Mouse (Mus musculus) heart, embryonic 14.5 days (tissue): ENCODE results near the gene Atp2c2. TPM values are rescaled to one million over a fixed set of nuclear protein-coding genes. Genes with fewer than 3 reads are reported as not detected.

ENCODE experiments used
- ATAC-seq: fragments of 200-750 bp; cut with Nextera tagmentation; 2 replicates; pipeline ENCODE4 v1.8.0; 2017; ENCODE audit warnings: low read depth, moderate TSS enrichment; ENCODE audit not compliant: insufficient number of reproducible peaks, insufficient read depth, low FRiP score
- H3K27ac ChIP-seq, 2 experiments: fragments of 200-500 bp in 1 of 2; fragments of 300-500 bp in 1 of 2; sonication (generic) in 1 of 2; replicated peaks in 1 of 2; 2 replicates each; pipeline ENCODE4 v1.5.1; 2012 to 2014; ENCODE audit warnings: low read depth in 2 of 2, low read length in 2 of 2, control low read depth in 1 of 2, mild to moderate bottlenecking in 1 of 2, mixed read lengths in 1 of 2; ENCODE audit not compliant: control insufficient read depth in 1 of 2, insufficient read depth in 1 of 2
- H3K27me3 ChIP-seq: fragments of 300-500 bp; sonication (generic); 2 replicates; pipeline ENCODE4 v1.6.1; 2014; ENCODE audit warnings: mild to moderate bottlenecking, low read length, control low read depth; ENCODE audit not compliant: control insufficient read depth, insufficient read depth
- H3K36me3 ChIP-seq: fragments of 300-500 bp; sonication (generic); 2 replicates; pipeline ENCODE4 v1.6.1; 2014; ENCODE audit warnings: mild to moderate bottlenecking, control low read depth, low read length, mixed read lengths; ENCODE audit not compliant: control insufficient read depth, insufficient read depth
- H3K4me1 ChIP-seq, 2 experiments: fragments of 200-500 bp in 1 of 2; fragments of 300-500 bp in 1 of 2; sonication (generic) in 1 of 2; 2 replicates each; pipeline ENCODE4 v1.6.1; 2012 to 2014; ENCODE audit warnings: low read length in 2 of 2, control low read depth in 1 of 2, mixed read lengths in 1 of 2; ENCODE audit not compliant: control insufficient read depth in 2 of 2, insufficient read depth in 2 of 2
- H3K4me2 ChIP-seq: fragments of 300-500 bp; sonication (generic); 2 replicates; pipeline ENCODE4 v1.6.1; 2014; ENCODE audit warnings: mild to moderate bottlenecking, low read length
- H3K4me3 ChIP-seq, 2 experiments: fragments of 200-500 bp in 1 of 2; fragments of 300-500 bp in 1 of 2; sonication (generic) in 1 of 2; 2 replicates each; pipeline ENCODE4 v1.5.1; 2012 to 2014; ENCODE audit warnings: low read length in 2 of 2, mild to moderate bottlenecking in 2 of 2, control low read depth in 1 of 2, low read depth in 1 of 2, moderate library complexity in 1 of 2; ENCODE audit not compliant: control insufficient read depth in 1 of 2, insufficient read depth in 1 of 2
- H3K9ac ChIP-seq: fragments of 300-500 bp; sonication (generic); 2 replicates; pipeline ENCODE4 v1.6.1; 2014; ENCODE audit warnings: mild to moderate bottlenecking, low read length
- H3K9me3 ChIP-seq: fragments of 300-500 bp; sonication (generic); 2 replicates; pipeline ENCODE4 v1.6.1; 2016; ENCODE audit warnings: low read length, control low read depth; ENCODE audit not compliant: control insufficient read depth
- WGBS: fragments of 180-500 bp; shearing (Covaris S2); extraction: QIAGEN DNeasy Blood & Tissue Kit; methylation state at CpG from one replicate; pipeline ENCODE4 v1.1.7; 2014; 5-methylcytosine and 5-hydroxymethylcytosine counted together
- polyA plus RNA-seq: library from polyadenylated mRNA; unstranded; fragments of >200 nt; fragmentation: Nextera tagmentation; extraction: Ambion mirVana; gene quantifications from 2 replicates; pipeline ENCODE4 v1.2.1, GENCODE M21; 2014

Atp2c2 gene
- polyA plus RNA-seq, 1 experiment from 2014 or later = 0.43 TPM

GRCm38 (mm10) chr8:119678138-119678843 lies 21.5 kb upstream of the Atp2c2 start:
- ATAC-seq = no peak; the same call in 1 of the 2 replicates
- no peak overlapping the region for H3K9ac ChIP-seq
- 10% methylated on average over 18 of the region's 18 CpGs for WGBS
- no peaks in the 10 kb centered on the region for H3K36me3 ChIP-seq
- no peaks in the 10 kb centered on the region for H3K9me3 ChIP-seq
- H3K4me2 ChIP-seq = peak overlapping the region; percentile 31
- no peak overlapping the region for H3K27ac ChIP-seq
- H3K4me3 ChIP-seq = no peak overlapping the region
- H3K4me1 ChIP-seq = peaks cover 5% of the 10 kb centered on the region in 2 experiments; a peak in 1 of 4 replicates
- H3K27me3 ChIP-seq = no peaks in the 10 kb centered on the region

- Histone ChIP-seq H3K4me3 (no peak overlapping the region), H3K27me3 (no peaks in the 10 kb centered on the region), H3K9me3 (no peaks in the 10 kb centered on the region), H3K4me2 (no peak overlapping the region), H3K4me1 (peaks cover 5% of the 10 kb centered on the region in 2 experiments; a peak in 1 of 4 replicates), H3K36me3 (no peaks in the 10 kb centered on the region), H3K9ac (no peak overlapping the region), H3K27ac (no peak overlapping the region)
- 59% methylated on average over 14 of the region's 14 CpGs for WGBS
- ATAC-seq = no peak
Observed at GRCm38 (mm10) chr8:119679184-119679583, 20.6 kb upstream of the Atp2c2 start.

GRCm38 (mm10) chr8:119690602-119691001 lies 9.2 kb upstream of the Atp2c2 start:
- ATAC-seq = no peak
- Histone ChIP-seq H3K27me3 (peaks cover 9% of the 10 kb centered on the region), H3K4me3 (no peak overlapping the region), H3K9ac (no peak overlapping the region), H3K9me3 (no peaks in the 10 kb centered on the region), H3K27ac (no peak overlapping the region), H3K4me2 (no peak overlapping the region), H3K4me1 (no peaks in the 10 kb centered on the region; a peak in 1 of 4 replicates), H3K36me3 (no peaks in the 10 kb centered on the region)
- 35% methylated on average over 6 of the region's 6 CpGs for WGBS

- no peak overlapping the region for H3K4me2 ChIP-seq
- ATAC-seq = no peak
- H3K4me1 ChIP-seq = no peaks in the 10 kb centered on the region; a peak in 1 of 4 replicates
- H3K9me3 ChIP-seq = no peaks in the 10 kb centered on the region
- H3K27me3 ChIP-seq = 0 out of 2 replicates have a peak, but pooled peaks cover 3% of the 10 kb centered on the region
- 83% methylated on average over 4 of the region's 4 CpGs for WGBS
- no peak overlapping the region for H3K9ac ChIP-seq
- no peak overlapping the region for H3K27ac ChIP-seq
- H3K4me3 ChIP-seq = no peak overlapping the region
- no peaks in the 10 kb centered on the region for H3K36me3 ChIP-seq
Observed at GRCm38 (mm10) chr8:119691989-119692388, 7.8 kb upstream of the Atp2c2 start.

- no peak overlapping the region for H3K4me3 ChIP-seq
- H3K27me3 ChIP-seq = peaks cover 18% of the 10 kb centered on the region
- H3K4me2 ChIP-seq = no peak overlapping the region
- H3K4me1 ChIP-seq = peaks cover 0 to 7% of the 10 kb centered on the region in 2 experiments; a peak in 1 of 4 replicates
- no peaks in the 10 kb centered on the region for H3K36me3 ChIP-seq
- H3K9ac ChIP-seq = no peak overlapping the region
- no peak overlapping the region for H3K27ac ChIP-seq
- 53% methylated on average over 7 of the region's 7 CpGs for WGBS
- no peak for ATAC-seq
- no peaks in the 10 kb centered on the region for H3K9me3 ChIP-seq
Observed at GRCm38 (mm10) chr8:119694696-119695095, 5.1 kb upstream of the Atp2c2 start.

GRCm38 (mm10) chr8:119697163-119697562 lies 2.6 kb upstream of the Atp2c2 start:
- Histone ChIP-seq H3K36me3 (no peaks in the 10 kb centered on the region), H3K9me3 (no peaks in the 10 kb centered on the region), H3K4me1 (peaks cover 0 to 9% of the 10 kb centered on the region in 2 experiments; a peak in 1 of 4 replicates), H3K4me2 (no peak overlapping the region), H3K4me3 (no peak overlapping the region), H3K27ac (no peak overlapping the region), H3K9ac (no peak overlapping the region), H3K27me3 (peaks cover 43% of the 10 kb centered on the region)
- 86% methylated on average over 2 of the region's 2 CpGs for WGBS
- ATAC-seq = no peak

GRCm38 (mm10) chr8:119698960-119699359 lies 849 bp upstream of the Atp2c2 start:
- no peak overlapping the region for H3K9ac ChIP-seq
- H3K4me2 ChIP-seq = peak overlapping the region; percentile 29
- no peak overlapping the region for H3K4me3 ChIP-seq
- H3K9me3 ChIP-seq = no peaks in the 10 kb centered on the region
- 5% methylated on average over 12 of the region's 12 CpGs for WGBS
- H3K27me3 ChIP-seq = peaks cover 47% of the 10 kb centered on the region
- no peak for ATAC-seq
- H3K4me1 ChIP-seq = peaks cover 3 to 13% of the 10 kb centered on the region in 2 experiments; a peak in 3 of 4 replicates
- no peaks in the 10 kb centered on the region for H3K36me3 ChIP-seq
- no peak overlapping the region for H3K27ac ChIP-seq
